Mouse (Mus musculus) cortical plate, adult 2 months (tissue): ENCODE results near the gene Nrxn3.

Source experiments
- CTCF ChIP-seq: fragments of 200-500 bp; IDR thresholded peaks from 2 replicates; pipeline ENCODE4 v1.5.1; 2011; ENCODE audit warnings: mild to moderate bottlenecking, control low read depth, low read length; ENCODE audit not compliant: insufficient read depth; ENCODE audit errors: extremely low read depth
- POLR2A ChIP-seq: fragments of 200-500 bp; IDR thresholded peaks from 2 replicates; pipeline ENCODE4 v1.6.1; 2011; ENCODE audit warnings: mild to moderate bottlenecking, low read length, control low read depth; ENCODE audit not compliant: insufficient read depth; ENCODE audit errors: extremely low read depth

GRCm38 (mm10) chr12:90010280-90010679 is 1287.6 kb downstream of the Nrxn3 start:
- no peak for TF ChIP-seq CTCF
- no peak for TF ChIP-seq POLR2A
